Mouse (Mus musculus) central nervous system, embryonic 14 days (tissue): ENCODE data around the gene Cish. TPM values are rescaled to one million over a fixed set of nuclear protein-coding genes. Genes with fewer than 3 reads are reported as not detected.

Experiments
- polyA plus RNA-seq: library from polyadenylated mRNA; depleted of rRNA; stranded (reverse); fragments of >200 nt; gene quantifications from 2 replicates; pipeline ENCODE4 v1.2.3, GENCODE M21; 2012; rRNA removed

Cish gene
- polyA plus RNA-seq = 7.2 and 8.0 TPM in 2 replicates

GRCm38 (mm10) chr9:107296016-107296040 is at the start of gene Cish:
TSS of gene Cish (plus strand) at chr9:107296026.

GRCm38 (mm10) chr9:107289211-107290076 is 6.4 kb upstream of the Cish start, which contains the start of gene Mapkapk3:
TSS of gene Mapkapk3 (minus strand) at chr9:107289877.

GRCm38 (mm10) chr9:107338172-107338883 is 42.5 kb downstream of the Cish start, which contains the start of gene Hemk1:
TSS of gene Hemk1 (minus strand) at chr9:107338350.

GRCm38 (mm10) chr9:107340267-107340859 is 44.5 kb downstream of the Cish start, which contains the start of gene 6430571L13Rik:
TSS of gene 6430571L13Rik (plus strand) at chr9:107340602.

Other genes with a start within 250 kb of the Cish start
- gene Dock3, start 64.1 kb upstream of the Cish start, polyA plus RNA-seq = 42.5 and 42.6 TPM in 2 replicates
- gene Mapkapk3, start 6.1 kb upstream of the Cish start, polyA plus RNA-seq = 3.0 and 4.1 TPM in 2 replicates
- gene Hemk1, start 42.3 kb downstream of the Cish start, polyA plus RNA-seq = 31.8 and 32.4 TPM in 2 replicates
- 5.8 and 6.4 TPM in 2 replicates for gene 6430571L13Rik, start 44.6 kb downstream of the Cish start, polyA plus RNA-seq
- 82.6 and 102 TPM in 2 replicates for gene Cacna2d2, start 103.6 kb downstream of the Cish start, polyA plus RNA-seq
- gene Tmem115, start 237.9 kb downstream of the Cish start, polyA plus RNA-seq = 32.8 and 33.5 TPM in 2 replicates
- 27.6 and 30.1 TPM in 2 replicates for gene Cyb561d2, start 246.2 kb downstream of the Cish start, polyA plus RNA-seq
- 78.8 and 83.5 TPM in 2 replicates for gene Nprl2, start 246.2 kb downstream of the Cish start, polyA plus RNA-seq